Mouse (Mus musculus) liver, embryonic 13.5 days (tissue): Measurements from ENCODE around the gene Epha4. TPM values are rescaled to one million over a fixed set of nuclear protein-coding genes. Genes with fewer than 3 reads are reported as not detected.

Experiments used
- ATAC-seq: fragments of 200-750 bp; cut with Nextera tagmentation; 2 replicates; pipeline ENCODE4 v1.8.0; 2017; ENCODE audit warnings: low read depth, mild to moderate bottlenecking, moderate number of reproducible peaks, moderate library complexity
- DNase-seq: peaks from one replicate; pipeline ENCODE4 v3.0.0; 2022
- H3K27ac ChIP-seq: fragments of 300-500 bp; sonication (generic); 2 replicates; pipeline ENCODE4 v1.5.1; 2015; ENCODE audit warnings: moderate library complexity, mild to moderate bottlenecking, inconsistent platforms
- H3K27me3 ChIP-seq: fragments of 300-500 bp; sonication (generic); 2 replicates; pipeline ENCODE4 v1.6.1; 2015; ENCODE audit warnings: mild to moderate bottlenecking, inconsistent platforms
- H3K36me3 ChIP-seq: fragments of 300-500 bp; sonication (generic); 2 replicates; pipeline ENCODE4 v1.6.1; 2015; ENCODE audit warnings: mild to moderate bottlenecking, inconsistent platforms
- H3K4me1 ChIP-seq: fragments of 300-500 bp; sonication (generic); replicated peaks from 2 replicates; pipeline ENCODE4 v1.6.1; 2015; ENCODE audit warnings: inconsistent platforms
- H3K4me2 ChIP-seq: fragments of 300-500 bp; sonication (generic); 2 replicates; pipeline ENCODE4 v1.6.1; 2015; ENCODE audit warnings: inconsistent platforms, mild to moderate bottlenecking, moderate library complexity
- H3K4me3 ChIP-seq: fragments of 300-500 bp; sonication (generic); replicated peaks from 2 replicates; pipeline ENCODE4 v1.5.1; 2015; ENCODE audit warnings: mild to moderate bottlenecking, inconsistent platforms
- H3K9ac ChIP-seq: fragments of 300-500 bp; sonication (generic); 2 replicates; pipeline ENCODE4 v1.6.1; 2015; ENCODE audit warnings: mild to moderate bottlenecking, inconsistent platforms
- H3K9me3 ChIP-seq: fragments of 300-500 bp; sonication (generic); replicated peaks from 2 replicates; pipeline ENCODE4 v1.6.1; 2016; ENCODE audit warnings: inconsistent platforms
- WGBS: fragments of 180-500 bp; shearing (Covaris S2); methylation state at CpG from one replicate; pipeline ENCODE4 v1.1.7; 2015; ENCODE audit not compliant: insufficient replicate concordance; 5-methylcytosine and 5-hydroxymethylcytosine counted together
- polyA plus RNA-seq: library from polyadenylated mRNA; unstranded; fragments of >200 nt; fragmentation: Nextera tagmentation; extraction: Ambion mirVana; gene quantifications from 2 replicates; pipeline ENCODE4 v1.2.1, GENCODE M21; 2015

Epha4 gene
- polyA plus RNA-seq, 1 experiment from 2014 or later: 0.47 TPM

DNA sequence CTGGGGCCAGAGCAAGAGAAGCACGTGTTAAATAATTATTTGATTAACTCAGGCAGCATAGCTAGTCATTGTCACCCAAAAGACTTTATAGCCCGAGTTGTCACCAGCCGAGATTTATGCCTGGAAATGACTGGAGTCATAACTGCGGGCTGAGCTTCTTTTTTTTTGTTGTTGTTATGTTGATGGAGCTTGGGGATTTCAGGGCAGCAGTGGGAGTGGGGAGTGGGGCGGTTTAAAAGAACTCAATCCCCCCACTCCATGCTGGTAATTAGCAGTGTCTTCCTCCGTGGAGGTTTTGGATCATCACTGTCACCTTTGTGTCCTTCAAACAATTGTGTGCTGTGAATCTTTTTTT lies 57.5 kb downstream of the Epha4 start:
- no peak for DNase-seq
- Histone ChIP-seq H3K9ac (no peak overlapping the region), H3K36me3 (no peaks in the 10 kb centered on the region)

GRCm38 (mm10) chr1:77456695-77457445 lies 58.0 kb downstream of the Epha4 start:
- no peak overlapping the region for H3K27ac ChIP-seq
- H3K4me2 ChIP-seq: no peak overlapping the region
- H3K9ac ChIP-seq: no peak overlapping the region
- DNase-seq (no peak), ATAC-seq (no peak)
- no peaks in the 10 kb centered on the region for H3K27me3 ChIP-seq
- H3K36me3 ChIP-seq: no peaks in the 10 kb centered on the region
- no peaks in the 10 kb centered on the region for H3K9me3 ChIP-seq
- WGBS: 67% methylated on average over 7 of the region's 7 CpGs
- peaks cover 7% of the 10 kb centered on the region for H3K4me1 ChIP-seq
- H3K4me3 ChIP-seq: no peak overlapping the region

More for the DNA sequence above, 57.5 kb downstream of the Epha4 start:
- H3K4me3 ChIP-seq: no peak overlapping the region
- no peak for ATAC-seq
- H3K27ac ChIP-seq: no peak overlapping the region
- no peaks in the 10 kb centered on the region for H3K27me3 ChIP-seq
- no peaks in the 10 kb centered on the region for H3K9me3 ChIP-seq
- no peak overlapping the region for H3K4me2 ChIP-seq
- 45% methylated on average over 6 of the region's 6 CpGs for WGBS
- H3K4me1 ChIP-seq: peaks cover 11% of the 10 kb centered on the region

GRCm38 (mm10) chr1:77453811-77454210 lies 61.1 kb downstream of the Epha4 start:
- WGBS: 51% methylated on average over 1 of the region's 1 CpGs
- H3K27ac ChIP-seq: no peak overlapping the region
- ATAC-seq: no peak

GRCm38 (mm10) chr1:77452721-77453120 lies 62.2 kb downstream of the Epha4 start:
- H3K9me3 ChIP-seq: no peaks in the 10 kb centered on the region
- H3K4me2 ChIP-seq: no peak overlapping the region
- 61% methylated on average over 3 of the region's 3 CpGs for WGBS
- H3K9ac ChIP-seq: no peak overlapping the region
- no peaks in the 10 kb centered on the region for H3K36me3 ChIP-seq
- H3K4me1 ChIP-seq: no peaks in the 10 kb centered on the region
- ATAC-seq (no peak), DNase-seq (no peak)
- H3K27me3 ChIP-seq: no peaks in the 10 kb centered on the region
- H3K27ac ChIP-seq: no peak overlapping the region
- no peak overlapping the region for H3K4me3 ChIP-seq

More at GRCm38 (mm10) chr1:77453811-77454210, 61.1 kb downstream of the Epha4 start:
- DNase-seq: no peak
- Histone ChIP-seq H3K4me3 (no peak overlapping the region), H3K4me1 (no peaks in the 10 kb centered on the region), H3K36me3 (no peaks in the 10 kb centered on the region), H3K9ac (no peak overlapping the region), H3K9me3 (no peaks in the 10 kb centered on the region), H3K27me3 (no peaks in the 10 kb centered on the region), H3K4me2 (no peak overlapping the region)

GRCm38 (mm10) chr1:77451541-77451940 lies 63.3 kb downstream of the Epha4 start:
- no peak for ATAC-seq
- H3K36me3 ChIP-seq: no peaks in the 10 kb centered on the region
- DNase-seq: no peak
- no peak overlapping the region for H3K4me2 ChIP-seq
- H3K27ac ChIP-seq: no peak overlapping the region
- no peaks in the 10 kb centered on the region for H3K4me1 ChIP-seq
- no peak overlapping the region for H3K9ac ChIP-seq
- H3K27me3 ChIP-seq: no peaks in the 10 kb centered on the region
- WGBS: 62% methylated on average over 3 of the region's 3 CpGs
- no peak overlapping the region for H3K4me3 ChIP-seq
- no peaks in the 10 kb centered on the region for H3K9me3 ChIP-seq

DNA sequence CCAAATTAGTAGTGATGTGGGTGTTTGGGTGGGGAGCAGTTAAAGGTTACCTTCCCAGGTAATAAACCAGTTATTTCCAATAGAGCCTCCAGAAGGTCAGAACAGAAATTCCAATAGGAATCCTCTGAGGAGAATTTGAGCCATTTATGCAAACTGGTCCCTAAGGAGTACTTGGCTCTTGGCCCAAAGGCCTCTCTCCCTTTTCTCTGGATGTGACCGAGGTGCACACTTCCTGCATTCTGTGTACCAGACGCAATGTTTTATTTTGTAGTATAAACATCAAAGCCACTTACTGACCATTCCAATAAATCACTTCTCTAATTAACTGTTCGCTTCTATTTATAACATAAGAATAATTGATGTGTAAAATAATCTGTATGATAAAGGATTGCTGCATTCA lies 64.7 kb downstream of the Epha4 start:
- H3K27ac ChIP-seq: no peak overlapping the region
- H3K4me2 ChIP-seq: no peak overlapping the region
- H3K27me3 ChIP-seq: no peaks in the 10 kb centered on the region
- no peaks in the 10 kb centered on the region for H3K36me3 ChIP-seq
- no peak overlapping the region for H3K4me3 ChIP-seq
- 57% methylated on average over 3 of the region's 3 CpGs for WGBS
- no peaks in the 10 kb centered on the region for H3K9me3 ChIP-seq
- DNase-seq: no peak
- H3K4me1 ChIP-seq: no peaks in the 10 kb centered on the region
- ATAC-seq: no peak
- H3K9ac ChIP-seq: no peak overlapping the region

- WGBS: 67% methylated on average over 1 of the region's 1 CpGs
- H3K27me3 ChIP-seq: no peaks in the 10 kb centered on the region
These were observed 67.8 kb downstream of the Epha4 start for GRCm38 (mm10) chr1:77447061-77447614.

GRCm38 (mm10) chr1:77446438-77446837 lies 68.5 kb downstream of the Epha4 start:
- no peak overlapping the region for H3K9ac ChIP-seq
- no peaks in the 10 kb centered on the region for H3K9me3 ChIP-seq
- H3K27me3 ChIP-seq: no peaks in the 10 kb centered on the region
- H3K36me3 ChIP-seq: no peaks in the 10 kb centered on the region
- no peak overlapping the region for H3K27ac ChIP-seq
- H3K4me2 ChIP-seq: no peak overlapping the region
- DNase-seq (no peak), ATAC-seq (no peak)
- H3K4me3 ChIP-seq: no peak overlapping the region
- WGBS: 71% methylated on average over 12 of the region's 12 CpGs
- H3K4me1 ChIP-seq: no peaks in the 10 kb centered on the region

More at GRCm38 (mm10) chr1:77447061-77447614, 67.8 kb downstream of the Epha4 start:
- no peak overlapping the region for H3K4me3 ChIP-seq
- no peak for ATAC-seq
- H3K36me3 ChIP-seq: no peaks in the 10 kb centered on the region
- no peak for DNase-seq
- no peaks in the 10 kb centered on the region for H3K9me3 ChIP-seq
- H3K4me1 ChIP-seq: no peaks in the 10 kb centered on the region
- H3K9ac ChIP-seq: no peak overlapping the region
- H3K27ac ChIP-seq: no peak overlapping the region
- no peak overlapping the region for H3K4me2 ChIP-seq

GRCm38 (mm10) chr1:77444648-77445047 lies 70.2 kb downstream of the Epha4 start:
- H3K9me3 ChIP-seq: no peaks in the 10 kb centered on the region
- H3K4me1 ChIP-seq: no peaks in the 10 kb centered on the region
- H3K4me2 ChIP-seq: no peak overlapping the region
- H3K9ac ChIP-seq: no peak overlapping the region
- 70% methylated on average over 9 of the region's 9 CpGs for WGBS
- H3K27me3 ChIP-seq: no peaks in the 10 kb centered on the region
- H3K36me3 ChIP-seq: no peaks in the 10 kb centered on the region
- no peak for DNase-seq
- no peak for ATAC-seq
- no peak overlapping the region for H3K27ac ChIP-seq
- H3K4me3 ChIP-seq: no peak overlapping the region

- Histone ChIP-seq H3K4me1 (no peaks in the 10 kb centered on the region), H3K27me3 (no peaks in the 10 kb centered on the region), H3K4me2 (no peak overlapping the region), H3K9me3 (no peaks in the 10 kb centered on the region), H3K27ac (no peak overlapping the region), H3K36me3 (no peaks in the 10 kb centered on the region), H3K9ac (no peak overlapping the region), H3K4me3 (no peak overlapping the region)
- no peak for DNase-seq
- 13% methylated on average over 4 of the region's 4 CpGs for WGBS
- ATAC-seq: no peak
These were observed 72.9 kb downstream of the Epha4 start for GRCm38 (mm10) chr1:77441987-77442386.

GRCm38 (mm10) chr1:77441401-77441800 lies 73.5 kb downstream of the Epha4 start:
- DNase-seq (no peak), ATAC-seq (no peak)
- Histone ChIP-seq H3K27ac (no peak overlapping the region), H3K9me3 (no peaks in the 10 kb centered on the region), H3K4me3 (no peak overlapping the region), H3K27me3 (no peaks in the 10 kb centered on the region), H3K4me1 (no peaks in the 10 kb centered on the region), H3K36me3 (no peaks in the 10 kb centered on the region), H3K9ac (no peak overlapping the region), H3K4me2 (no peak overlapping the region)
- WGBS: 39% methylated on average over 4 of the region's 4 CpGs

- no peaks in the 10 kb centered on the region for H3K9me3 ChIP-seq
- no peak overlapping the region for H3K4me2 ChIP-seq
- no peaks in the 10 kb centered on the region for H3K27me3 ChIP-seq
- no peak overlapping the region for H3K4me3 ChIP-seq
- 51% methylated on average over 10 of the region's 10 CpGs for WGBS
- ATAC-seq (no peak), DNase-seq (no peak)
- H3K27ac ChIP-seq: no peak overlapping the region
- no peak overlapping the region for H3K9ac ChIP-seq
- H3K36me3 ChIP-seq: no peaks in the 10 kb centered on the region
- H3K4me1 ChIP-seq: no peaks in the 10 kb centered on the region
These were observed 74.4 kb downstream of the Epha4 start for GRCm38 (mm10) chr1:77440512-77440911.
